Mouse (Mus musculus): Measurements from ENCODE around the gene Col15a1.

- TF ChIP-seq CTCF (IDR thresholded peaks at IDR 0.05; ENCODE audit: low read depth) = no peak
- no peak for TF ChIP-seq EP300 (optimal IDR thresholded peaks at IDR 0.05)
Measured at GRCm38 (mm10) chr4:47230498-47230897, 22.5 kb downstream of the Col15a1 start.
